Mouse (Mus musculus): Measurements from ENCODE around the gene Wrap53. TPM values are rescaled to one million over a fixed set of nuclear protein-coding genes. Genes with fewer than 3 reads are reported as not detected.

Wrap53 gene
- polyA plus RNA-seq (2015; fragmentation: Nextera tagmentation; extraction: Ambion mirVana) = 19.3 and 21.3 TPM in 2 replicates

DNA sequence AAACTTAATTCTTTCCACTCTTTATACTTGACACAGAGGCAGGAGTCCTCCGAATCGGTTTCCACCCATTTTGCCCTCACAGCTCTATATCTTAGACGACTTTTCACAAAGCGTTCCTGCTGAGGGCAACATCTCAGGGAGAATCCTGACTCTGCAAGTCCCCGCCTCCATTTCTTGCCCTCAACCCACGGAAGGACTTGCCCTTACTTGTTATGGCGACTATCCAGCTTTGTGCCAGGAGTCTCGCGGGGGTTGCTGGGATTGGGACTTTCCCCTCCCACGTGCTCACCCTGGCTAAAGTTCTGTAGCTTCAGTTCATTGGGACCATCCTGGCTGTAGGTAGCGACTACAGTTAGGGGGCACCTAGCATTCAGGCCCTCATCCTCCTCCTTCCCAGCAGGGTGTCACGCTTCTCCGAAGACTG is at the start of gene Wrap53, which contains the start of gene Trp53:
TSS of gene Wrap53 (minus strand) at position 165 of the 424 bp plus-strand sequence.
TSS of gene Trp53 (plus strand) at position 269 of the 424 bp plus-strand sequence.

DNA sequence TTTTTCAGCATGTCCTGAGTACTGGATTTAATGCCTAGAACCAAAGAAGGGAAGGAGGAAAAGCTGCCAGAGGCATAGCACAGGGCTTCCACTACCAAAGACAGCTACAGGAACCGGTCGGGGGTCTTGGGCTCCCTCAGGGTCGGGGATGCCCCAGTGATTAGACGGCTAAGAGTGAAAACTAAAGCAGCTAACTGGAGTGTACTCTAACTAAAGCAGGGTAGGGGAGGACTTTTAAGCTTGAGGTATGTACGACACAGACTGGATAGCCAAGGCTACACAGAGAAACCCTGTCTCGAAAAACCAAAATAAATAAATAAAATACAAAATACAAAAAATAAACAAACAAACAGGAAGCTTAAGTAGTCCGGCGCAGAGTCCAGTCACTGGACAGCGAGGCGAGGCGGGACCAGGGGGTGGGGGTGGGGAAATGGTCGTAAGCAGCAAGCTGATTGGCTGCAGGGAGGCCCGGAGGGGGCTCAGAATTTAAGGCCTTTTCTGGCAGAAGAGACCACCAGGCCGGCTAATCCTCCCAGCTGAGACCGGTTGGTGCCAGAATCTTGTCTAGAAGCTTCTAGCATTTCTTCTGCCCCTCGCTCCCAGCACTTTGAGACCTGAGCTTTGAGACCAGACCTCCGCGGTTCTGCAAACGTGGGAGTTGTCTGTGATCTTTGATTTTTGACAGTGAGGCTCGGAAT is 41.7 kb upstream of the Wrap53 start, which contains the start of gene Sat2:
TSS of gene Sat2 (plus strand) at position 454 of the 698 bp plus-strand sequence.

DNA sequence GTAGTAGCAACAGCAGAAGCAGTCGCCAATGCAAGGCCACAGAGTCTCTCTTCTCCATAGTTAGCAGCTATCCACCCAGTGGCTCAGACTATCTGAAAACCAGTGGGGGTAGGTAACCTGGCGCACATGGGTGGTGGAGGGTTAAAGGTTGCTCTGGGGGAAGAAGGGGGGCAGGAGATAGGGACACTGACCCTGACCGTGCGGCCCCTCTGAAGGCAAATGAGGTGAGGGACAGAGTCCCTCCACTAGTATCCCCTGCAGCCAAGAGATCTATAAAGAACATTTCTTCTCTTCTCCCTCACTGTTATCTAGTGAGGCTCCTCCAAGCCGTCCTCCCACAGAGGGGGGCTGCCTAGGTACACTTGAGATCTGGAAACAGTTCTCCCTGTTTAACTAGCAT is 37.8 kb upstream of the Wrap53 start, which contains the start of gene Shbg:
TSS of gene Shbg (minus strand) at position 101 of the 400 bp plus-strand sequence.

DNA sequence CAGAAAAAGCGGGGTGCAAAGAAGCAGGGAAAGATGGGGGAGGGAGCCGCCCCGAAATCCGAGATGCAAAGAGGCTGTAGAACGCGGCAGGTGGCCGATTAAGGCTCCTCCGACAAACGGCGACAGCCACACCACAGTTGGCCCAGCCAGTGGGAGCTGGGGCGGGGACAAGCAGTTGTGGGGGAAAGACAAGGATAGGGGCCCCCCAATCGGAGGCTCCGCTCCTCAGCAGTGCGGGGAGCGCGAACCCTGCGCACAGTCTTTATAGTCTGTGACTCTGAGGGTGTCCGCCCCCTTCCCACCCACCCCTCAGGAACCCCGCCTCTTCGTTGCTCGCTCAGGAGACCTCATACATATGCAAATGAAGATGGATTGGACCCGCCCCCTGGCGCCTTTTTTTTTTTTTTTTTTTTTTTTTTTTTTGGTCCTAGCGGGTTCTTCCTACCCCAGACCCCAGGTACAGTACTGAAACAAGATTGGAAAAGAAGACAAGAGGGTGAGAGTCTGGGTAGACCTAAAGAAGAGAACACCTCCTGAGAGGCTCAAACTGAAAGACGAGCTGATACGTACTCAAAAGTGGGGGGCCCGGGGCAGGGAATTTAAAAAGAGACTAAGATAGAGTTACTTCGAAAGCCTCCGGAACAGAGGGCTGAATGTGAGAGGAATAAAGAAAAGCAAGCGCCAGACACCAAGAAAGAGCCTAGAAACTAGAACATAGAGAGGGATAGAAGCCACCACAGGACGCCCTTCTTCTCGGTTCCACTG is 25.9 kb upstream of the Wrap53 start, which contains the start of gene Atp1b2:
TSS of gene Atp1b2 (minus strand) at position 217 of the 765 bp plus-strand sequence.

DNA sequence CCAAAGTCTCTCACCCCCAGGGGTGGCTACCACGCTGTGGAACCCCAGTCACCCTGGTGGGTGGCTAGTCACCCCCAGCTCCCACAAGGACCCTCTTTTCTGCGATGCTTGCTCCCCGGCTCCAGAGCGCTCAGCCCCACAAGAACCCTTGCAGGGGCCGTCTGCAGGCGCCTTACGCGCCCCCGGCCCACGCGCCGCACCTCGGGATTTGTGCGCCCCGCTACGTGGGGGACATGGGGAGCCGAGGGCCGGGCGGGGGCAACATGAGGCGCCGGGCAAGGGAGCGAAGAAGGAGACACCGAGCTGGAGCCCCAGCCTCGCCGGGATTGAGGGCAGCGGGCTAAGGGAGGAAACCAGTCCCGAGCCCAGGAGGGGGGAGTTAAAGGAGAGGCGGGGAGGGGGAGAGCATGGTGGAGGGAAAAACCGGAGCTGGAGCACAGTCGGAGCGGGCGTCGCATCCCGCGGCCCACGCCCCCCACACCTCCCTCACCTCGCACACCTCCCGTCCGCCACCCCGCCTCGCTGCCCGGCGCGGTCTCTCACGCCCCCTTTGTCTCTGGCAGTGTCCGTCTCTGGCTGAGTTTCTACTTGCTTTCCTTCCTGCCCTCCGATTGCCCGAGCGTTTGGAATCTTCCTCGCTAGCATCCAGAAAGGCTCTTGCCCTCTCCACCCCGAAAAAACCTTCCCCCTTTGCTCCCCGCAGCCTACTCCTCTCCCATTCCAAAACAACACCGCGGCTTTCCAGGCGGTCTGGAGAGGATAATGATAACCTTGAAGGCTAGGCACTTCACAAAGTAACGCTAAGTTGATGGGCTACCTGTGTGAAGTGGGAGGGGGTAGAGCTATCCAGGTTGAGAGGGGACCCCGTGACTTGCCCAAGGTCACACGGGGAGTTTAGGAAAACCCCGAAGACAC is 19.9 kb downstream of the Wrap53 start, which contains the start of gene Efnb3:
TSS of gene Efnb3 (minus strand) at position 355 of the 915 bp plus-strand sequence.

DNA sequence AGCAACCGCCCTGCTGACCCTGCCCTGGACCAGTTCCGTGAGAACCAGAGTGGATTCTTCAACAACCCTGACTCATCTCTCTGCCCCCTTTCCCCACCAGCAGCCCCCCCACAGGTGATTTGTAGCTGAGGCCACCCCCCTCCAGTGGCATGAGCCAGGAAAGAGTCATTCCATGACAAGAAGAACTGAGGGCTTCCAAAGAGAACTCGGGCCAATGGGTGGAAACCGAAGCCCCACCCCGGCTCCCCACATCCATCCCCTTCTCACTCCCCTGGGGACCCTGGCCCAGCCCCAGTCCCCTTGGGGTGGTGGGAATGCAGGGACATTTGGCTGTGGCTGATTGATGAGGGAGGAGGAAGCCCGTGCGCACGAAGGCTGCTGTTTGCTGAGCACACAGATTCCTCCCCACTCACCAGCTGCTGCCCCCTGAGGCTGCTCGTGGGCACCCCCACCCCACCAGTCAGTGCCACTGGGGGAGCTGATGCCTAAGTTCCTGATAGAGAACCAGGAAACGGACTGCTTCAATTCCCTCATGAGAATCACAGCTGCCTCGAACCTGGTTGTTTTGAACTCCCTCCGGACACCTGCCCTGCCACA is 30.9 kb downstream of the Wrap53 start, which contains the start of gene Dnah2:
TSS of gene Dnah2 (minus strand) at position 51 of the 597 bp plus-strand sequence.

Other genes starting within 250 kb of the Wrap53 start
- gene Rnf227, start 239.8 kb downstream of the Wrap53 start, polyA plus RNA-seq (2015; fragmentation: Nextera tagmentation; extraction: Ambion mirVana) = 3.1 and 4.2 TPM in 2 replicates
- gene Chd3, start 210.8 kb downstream of the Wrap53 start, polyA plus RNA-seq (2015; fragmentation: Nextera tagmentation; extraction: Ambion mirVana) = 9.3 and 10.9 TPM in 2 replicates
- 115 and 122 TPM in 2 replicates for gene Naa38, start 184.8 kb downstream of the Wrap53 start, polyA plus RNA-seq (2015; fragmentation: Nextera tagmentation; extraction: Ambion mirVana)
- gene Cyb5d1, start 184.6 kb downstream of the Wrap53 start, polyA plus RNA-seq (2015; fragmentation: Nextera tagmentation; extraction: Ambion mirVana) = 8.1 and 10.1 TPM in 2 replicates
- gene Tmem88, start 182.0 kb downstream of the Wrap53 start, polyA plus RNA-seq (2015; fragmentation: Nextera tagmentation; extraction: Ambion mirVana) = 25.2 and 29.9 TPM in 2 replicates
- 12.5 and 16.9 TPM in 2 replicates for gene Kdm6b, start 166.6 kb downstream of the Wrap53 start, polyA plus RNA-seq (2015; fragmentation: Nextera tagmentation; extraction: Ambion mirVana)
- 0.06 and 0.21 TPM in 2 replicates for gene Dnah2, start 31.1 kb downstream of the Wrap53 start, polyA plus RNA-seq (2015; fragmentation: Nextera tagmentation; extraction: Ambion mirVana)
- gene Efnb3, start 20.1 kb downstream of the Wrap53 start, polyA plus RNA-seq (2015; fragmentation: Nextera tagmentation; extraction: Ambion mirVana) = 1.1 and 1.8 TPM in 2 replicates
- gene Trp53, start 104 bp upstream of the Wrap53 start, polyA plus RNA-seq (2015; fragmentation: Nextera tagmentation; extraction: Ambion mirVana) = 80.6 and 88.9 TPM in 2 replicates
- 20.4 and 20.8 TPM in 2 replicates for gene Atp1b2, start 25.7 kb upstream of the Wrap53 start, polyA plus RNA-seq (2015; fragmentation: Nextera tagmentation; extraction: Ambion mirVana)
- not detected in 2 replicates for gene Shbg, start 37.6 kb upstream of the Wrap53 start, polyA plus RNA-seq (2015; fragmentation: Nextera tagmentation; extraction: Ambion mirVana)
- gene Sat2, start 41.8 kb upstream of the Wrap53 start, polyA plus RNA-seq (2015; fragmentation: Nextera tagmentation; extraction: Ambion mirVana) = 7.3 and 7.9 TPM in 2 replicates
- 11.5 and 12.6 TPM in 2 replicates for gene Fxr2, start 52.7 kb upstream of the Wrap53 start, polyA plus RNA-seq (2015; fragmentation: Nextera tagmentation; extraction: Ambion mirVana)
- gene Sox15, start 75.1 kb upstream of the Wrap53 start, polyA plus RNA-seq (2015; fragmentation: Nextera tagmentation; extraction: Ambion mirVana) = 0.19 and 0.25 TPM in 2 replicates
- gene Mpdu1, start 82.4 kb upstream of the Wrap53 start, polyA plus RNA-seq (2015; fragmentation: Nextera tagmentation; extraction: Ambion mirVana) = 44.5 and 46.1 TPM in 2 replicates
- 25.2 and 39.1 TPM in 2 replicates for gene Cd68, start 85.9 kb upstream of the Wrap53 start, polyA plus RNA-seq (2015; fragmentation: Nextera tagmentation; extraction: Ambion mirVana)
- 272 and 275 TPM in 2 replicates for gene Eif4a1, start 92.2 kb upstream of the Wrap53 start, polyA plus RNA-seq (2015; fragmentation: Nextera tagmentation; extraction: Ambion mirVana)
- 37.0 and 38.4 TPM in 2 replicates for gene Senp3, start 101.8 kb upstream of the Wrap53 start, polyA plus RNA-seq (2015; fragmentation: Nextera tagmentation; extraction: Ambion mirVana)
- 0.64 and 0.78 TPM in 2 replicates for gene Tnfsf13, start 105.5 kb upstream of the Wrap53 start, polyA plus RNA-seq (2015; fragmentation: Nextera tagmentation; extraction: Ambion mirVana)
- gene Tnfsf12, start 115.6 kb upstream of the Wrap53 start, polyA plus RNA-seq (2015; fragmentation: Nextera tagmentation; extraction: Ambion mirVana) = 4.4 and 5.2 TPM in 2 replicates
- 2.1 and 2.8 TPM in 2 replicates for gene Tnfsfm13, start 115.8 kb upstream of the Wrap53 start, polyA plus RNA-seq (2015; fragmentation: Nextera tagmentation; extraction: Ambion mirVana)
- 15.2 and 15.8 TPM in 2 replicates for gene Polr2a, start 178.4 kb upstream of the Wrap53 start, polyA plus RNA-seq (2015; fragmentation: Nextera tagmentation; extraction: Ambion mirVana)
- gene Slc35g3, start 181.7 kb upstream of the Wrap53 start, polyA plus RNA-seq (2015; fragmentation: Nextera tagmentation; extraction: Ambion mirVana) = 0.07 and 0.08 TPM in 2 replicates
- gene Zbtb4, start 185.7 kb upstream of the Wrap53 start, polyA plus RNA-seq (2015; fragmentation: Nextera tagmentation; extraction: Ambion mirVana) = 1.3 and 1.9 TPM in 2 replicates
- 0.99 and 1.5 TPM in 2 replicates for gene Chrnb1, start 215.7 kb upstream of the Wrap53 start, polyA plus RNA-seq (2015; fragmentation: Nextera tagmentation; extraction: Ambion mirVana)
- gene Fgf11, start 221.6 kb upstream of the Wrap53 start, polyA plus RNA-seq (2015; fragmentation: Nextera tagmentation; extraction: Ambion mirVana) = 0.33 and 0.36 TPM in 2 replicates
- gene Tmem102, start 225.4 kb upstream of the Wrap53 start, polyA plus RNA-seq (2015; fragmentation: Nextera tagmentation; extraction: Ambion mirVana) = 0.30 and 0.68 TPM in 2 replicates
- not detected in 2 replicates for gene Gm39566, start 235.0 kb upstream of the Wrap53 start, polyA plus RNA-seq (2015; fragmentation: Nextera tagmentation; extraction: Ambion mirVana)
- not detected in 2 replicates for gene Spem2, start 238.2 kb upstream of the Wrap53 start, polyA plus RNA-seq (2015; fragmentation: Nextera tagmentation; extraction: Ambion mirVana)
- gene Spem1, start 241.9 kb upstream of the Wrap53 start, polyA plus RNA-seq (2015; fragmentation: Nextera tagmentation; extraction: Ambion mirVana) = 0.12 TPM in 1 of 2 replicates, not detected in the other